Mouse (Mus musculus) hindbrain, embryonic 13.5 days (tissue): ENCODE data around the gene Six4. TPM values are rescaled to one million over a fixed set of nuclear protein-coding genes. Genes with fewer than 3 reads are reported as not detected.
A peak's percentile ranks its signal among the peaks of the same experiment; 100 is the strongest.
"Not testable (repeated sequence)": the region's sequence is repeated elsewhere in the genome, so short reads cannot be mapped to it uniquely, and the experiment has no call there.

ENCODE experiments used
- ATAC-seq: fragments of 200-750 bp; cut with Nextera tagmentation; 2 replicates; pipeline ENCODE4 v1.8.0; 2017; ENCODE audit warnings: moderate TSS enrichment; ENCODE audit not compliant: low FRiP score
- H3K27ac ChIP-seq: fragments of 300-500 bp; sonication (generic); 2 replicates; pipeline ENCODE4 v1.5.1; 2015; ENCODE audit warnings: inconsistent platforms, mild to moderate bottlenecking, moderate library complexity
- H3K27me3 ChIP-seq: fragments of 300-500 bp; sonication (generic); 2 replicates; pipeline ENCODE4 v1.6.1; 2015; ENCODE audit warnings: mild to moderate bottlenecking, inconsistent platforms
- H3K36me3 ChIP-seq: fragments of 300-500 bp; sonication (generic); 2 replicates; pipeline ENCODE4 v1.6.1; 2015; ENCODE audit warnings: mild to moderate bottlenecking, inconsistent platforms
- H3K4me1 ChIP-seq: fragments of 300-500 bp; sonication (generic); replicated peaks from 2 replicates; pipeline ENCODE4 v1.6.1; 2015; ENCODE audit warnings: inconsistent platforms
- H3K4me2 ChIP-seq: fragments of 300-500 bp; sonication (generic); 2 replicates; pipeline ENCODE4 v1.6.1; 2015; ENCODE audit warnings: inconsistent platforms, mild to moderate bottlenecking, moderate library complexity
- H3K4me3 ChIP-seq: fragments of 300-500 bp; sonication (generic); 2 replicates; pipeline ENCODE4 v1.5.1; 2015; ENCODE audit warnings: mild to moderate bottlenecking, inconsistent platforms
- H3K9ac ChIP-seq: fragments of 300-500 bp; sonication (generic); 2 replicates; pipeline ENCODE4 v1.6.1; 2015; ENCODE audit warnings: mild to moderate bottlenecking, inconsistent platforms
- H3K9me3 ChIP-seq: fragments of 300-500 bp; sonication (generic); 2 replicates; pipeline ENCODE4 v1.6.1; 2016; ENCODE audit warnings: inconsistent platforms
- WGBS: fragments of 180-500 bp; shearing (Covaris S2); methylation state at CpG from one replicate; pipeline ENCODE4 v1.1.7; 2015; 5-methylcytosine and 5-hydroxymethylcytosine counted together
- polyA plus RNA-seq: library from polyadenylated mRNA; unstranded; fragments of >200 nt; fragmentation: Nextera tagmentation; extraction: Ambion mirVana; gene quantifications from 2 replicates; pipeline ENCODE4 v1.2.1, GENCODE M21; 2015

Gene Six4
- polyA plus RNA-seq, 1 experiment from 2014 or later, result 0.69 TPM

DNA sequence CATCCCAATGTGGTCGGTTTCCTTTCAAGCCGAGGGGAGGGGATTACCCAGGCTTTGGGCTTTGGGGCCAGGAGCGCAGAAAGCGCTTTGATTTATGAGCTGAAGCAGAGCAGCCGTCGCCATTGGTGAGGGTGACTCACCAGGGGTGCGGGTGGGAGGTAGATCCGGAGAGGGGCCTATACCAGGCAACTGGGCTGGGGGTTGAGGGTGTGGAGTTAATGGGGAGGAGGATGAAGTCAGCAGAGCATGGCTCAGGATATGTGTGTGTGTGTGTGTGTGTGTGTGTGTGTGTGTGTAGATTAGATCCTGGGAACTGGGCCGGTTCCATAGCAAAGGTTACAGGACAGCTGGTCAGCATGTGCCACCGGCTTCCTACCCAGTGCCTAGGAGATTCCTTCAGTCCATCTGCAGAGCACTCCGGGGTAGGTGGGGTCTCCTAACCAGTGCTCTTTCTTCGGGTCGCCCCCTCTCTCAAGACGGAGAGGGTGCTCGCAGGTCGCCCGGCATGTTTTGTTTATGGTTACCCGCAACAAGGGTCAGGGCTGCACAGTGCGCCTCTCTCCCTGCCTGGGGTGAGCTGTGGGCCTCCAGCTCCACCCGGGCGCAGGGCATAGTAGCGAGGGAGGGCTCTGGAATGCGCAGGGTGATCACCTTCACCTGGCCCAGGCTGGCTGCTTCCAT is 2.7 kb downstream of the Six4 start:
- Histone ChIP-seq H3K9ac (peak overlapping the region; percentile 83), H3K36me3 (no peaks in the 10 kb centered on the region), H3K4me1 (peaks cover 29% of the 10 kb centered on the region), H3K4me3 (peak overlapping the region; percentile 74), H3K9me3 (no peaks in the 10 kb centered on the region), H3K27me3 (peaks cover 38% of the 10 kb centered on the region), H3K27ac (no peak overlapping the region), H3K4me2 (peak overlapping the region; percentile 99)
- no peak for ATAC-seq
- 3% methylated on average over 23 of the region's 23 CpGs for WGBS

DNA sequence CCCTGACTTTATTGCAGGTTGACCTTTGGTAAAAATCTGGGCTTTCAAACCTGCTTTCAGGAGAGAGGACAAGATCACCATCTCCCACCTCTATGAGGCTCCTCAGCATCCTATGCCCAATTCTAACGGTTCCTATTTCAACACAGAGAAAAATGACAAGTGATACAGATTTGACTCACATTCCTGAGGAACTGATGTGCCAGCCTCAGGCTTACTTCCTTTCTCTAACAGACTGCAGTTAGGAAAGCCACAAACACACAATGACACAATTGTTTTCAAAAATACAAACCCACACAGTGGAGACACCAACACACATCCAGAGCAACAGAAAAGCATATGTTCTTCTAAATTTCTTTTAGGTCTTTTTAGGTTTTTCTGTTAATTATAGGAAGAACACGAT is 5.4 kb downstream of the Six4 start:
- peaks cover 25% of the 10 kb centered on the region for H3K4me1 ChIP-seq
- H3K27ac ChIP-seq, result no peak overlapping the region
- no peak overlapping the region for H3K4me2 ChIP-seq
- no peak overlapping the region for H3K9ac ChIP-seq
- 88% methylated on average over 2 of the region's 2 CpGs for WGBS
- H3K36me3 ChIP-seq, result peaks cover 16% of the 10 kb centered on the region
- H3K4me3 ChIP-seq, result no peak overlapping the region
- ATAC-seq, result no peak
- peaks cover 4% of the 10 kb centered on the region; the same call in 1 of the 2 replicates for H3K9me3 ChIP-seq
- peaks cover 30% of the 10 kb centered on the region for H3K27me3 ChIP-seq

DNA sequence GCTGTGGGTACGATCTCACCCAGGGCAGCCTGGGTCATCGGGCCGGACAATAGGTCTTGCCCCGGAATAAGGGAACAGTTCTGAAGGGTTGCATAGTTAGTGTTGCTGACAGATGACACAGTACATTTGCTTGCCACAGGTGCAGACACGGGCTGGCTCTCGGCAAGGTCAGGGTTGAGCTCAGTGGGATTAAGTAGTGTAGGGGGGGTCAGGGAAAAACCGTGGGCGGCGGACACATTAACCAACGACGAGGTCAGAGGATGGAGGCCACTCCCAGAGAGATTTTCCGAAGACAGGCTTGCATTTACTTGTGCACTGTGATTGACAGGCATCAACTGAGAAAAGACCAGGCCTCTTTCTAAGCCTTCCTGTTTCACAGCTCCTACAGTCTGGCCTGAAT is 9.5 kb downstream of the Six4 start:
- peaks cover 16% of the 10 kb centered on the region for H3K36me3 ChIP-seq
- H3K4me3 ChIP-seq, result no peak overlapping the region
- 0 out of 2 replicates have a peak, but pooled peaks cover 3% of the 10 kb centered on the region for H3K27me3 ChIP-seq
- no peak overlapping the region for H3K9ac ChIP-seq
- ATAC-seq, result no peak
- H3K4me2 ChIP-seq, result no peak overlapping the region
- no peaks in the 10 kb centered on the region for H3K4me1 ChIP-seq
- no peak overlapping the region for H3K27ac ChIP-seq
- WGBS, result 89% methylated on average over 12 of the region's 12 CpGs
- H3K9me3 ChIP-seq, result peaks cover 4% of the 10 kb centered on the region; the same call in 1 of the 2 replicates

- no peak for ATAC-seq
- Histone ChIP-seq H3K4me2 (no peak overlapping the region), H3K4me1 (no peaks in the 10 kb centered on the region), H3K27ac (no peak overlapping the region), H3K9ac (no peak overlapping the region), H3K36me3 (peaks cover 8% of the 10 kb centered on the region), H3K9me3 (peaks cover 4% of the 10 kb centered on the region; the same call in 1 of the 2 replicates), H3K27me3 (no peaks in the 10 kb centered on the region), H3K4me3 (no peak overlapping the region)
- 92% methylated on average over 4 of the region's 4 CpGs for WGBS
Observed at GRCm38 (mm10) chr12:73098593-73098992, 14.7 kb downstream of the Six4 start.

- H3K27me3 ChIP-seq, H3K4me3 ChIP-seq, H3K4me1 ChIP-seq, ATAC-seq, H3K4me2 ChIP-seq, H3K27ac ChIP-seq, H3K9ac ChIP-seq, H3K36me3 ChIP-seq, H3K9me3 ChIP-seq: not testable (repeated sequence)
- WGBS, result 88% methylated on average over 5 of the region's 5 CpGs
Observed at GRCm38 (mm10) chr12:73096177-73096576, 17.1 kb downstream of the Six4 start.

DNA sequence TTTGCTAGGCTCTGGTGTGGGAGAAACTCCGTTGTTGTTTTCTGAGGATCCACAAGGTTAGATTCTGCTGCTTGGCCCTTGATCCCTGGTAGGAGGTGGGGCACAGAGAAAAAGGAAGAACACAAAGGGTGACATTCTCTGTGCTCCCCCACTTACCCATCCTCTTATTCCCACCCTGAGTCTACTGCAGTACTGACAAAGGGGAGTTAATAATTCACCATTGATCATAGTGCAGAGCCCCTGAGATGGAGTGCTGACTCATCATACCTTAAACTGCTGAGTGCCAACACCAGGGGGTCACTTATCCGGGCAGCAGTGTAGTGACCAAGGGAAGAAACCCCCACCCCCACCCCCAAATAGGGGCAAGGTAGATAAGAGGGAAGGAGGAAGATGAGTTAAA is 18.7 kb downstream of the Six4 start:
- Histone ChIP-seq H3K27me3 (no peaks in the 10 kb centered on the region), H3K27ac (no peak overlapping the region), H3K4me1 (no peaks in the 10 kb centered on the region), H3K9ac (no peak overlapping the region), H3K36me3 (no peaks in the 10 kb centered on the region), H3K4me2 (no peak overlapping the region), H3K9me3 (no peaks in the 10 kb centered on the region), H3K4me3 (no peak overlapping the region)
- ATAC-seq, result no peak
- 23% methylated on average over 2 of the region's 2 CpGs for WGBS

- H3K9ac ChIP-seq, result no peak overlapping the region
- no peaks in the 10 kb centered on the region for H3K36me3 ChIP-seq
- ATAC-seq, result no peak
- H3K4me2 ChIP-seq, result no peak overlapping the region
- no peaks in the 10 kb centered on the region for H3K4me1 ChIP-seq
- H3K27ac ChIP-seq, result no peak overlapping the region
- H3K27me3 ChIP-seq, result no peaks in the 10 kb centered on the region
- no peak overlapping the region for H3K4me3 ChIP-seq
- WGBS, result 78% methylated on average over 2 of the region's 2 CpGs
- no peaks in the 10 kb centered on the region for H3K9me3 ChIP-seq
Observed at GRCm38 (mm10) chr12:73094189-73094588, 19.1 kb downstream of the Six4 start.

DNA sequence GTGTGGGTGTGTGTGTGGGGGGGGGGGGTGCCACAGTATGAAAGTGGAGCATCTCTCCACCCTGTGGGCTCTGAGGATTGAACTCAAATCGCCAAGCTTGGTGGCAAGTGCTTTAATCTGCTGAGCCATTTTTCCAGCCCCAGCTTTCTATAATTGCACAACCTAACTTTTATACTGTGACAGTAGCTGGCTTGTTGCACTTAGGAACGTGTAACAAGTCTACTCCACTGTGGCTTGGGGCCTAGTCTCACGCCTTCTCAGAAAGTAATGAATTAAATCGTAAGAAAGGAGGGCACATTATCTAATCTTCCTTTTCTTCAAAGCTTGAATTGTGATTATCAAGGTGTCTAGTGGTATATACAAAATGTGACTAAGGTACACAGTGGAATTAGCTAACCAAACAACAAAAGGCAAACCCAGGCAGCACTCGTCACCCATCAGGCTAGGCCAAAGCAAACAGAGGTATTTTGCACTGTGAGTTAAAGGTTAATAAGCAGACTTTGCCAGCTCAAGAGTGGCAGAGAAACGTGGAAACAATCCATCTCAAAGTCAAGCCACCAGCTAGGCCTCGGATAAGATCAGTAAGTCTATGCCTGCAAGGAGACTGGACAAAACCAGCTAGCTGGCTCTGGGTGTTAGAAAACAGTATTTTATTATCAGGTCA is 22.5 kb downstream of the Six4 start:
- 84% methylated on average over 7 of the region's 7 CpGs for WGBS
- H3K4me3 ChIP-seq, result no peak overlapping the region
- no peak overlapping the region for H3K9ac ChIP-seq
- no peak overlapping the region for H3K4me2 ChIP-seq
- no peaks in the 10 kb centered on the region for H3K4me1 ChIP-seq
- H3K27ac ChIP-seq, result no peak overlapping the region
- no peaks in the 10 kb centered on the region for H3K36me3 ChIP-seq
- ATAC-seq, result no peak
- H3K27me3 ChIP-seq, result no peaks in the 10 kb centered on the region
- H3K9me3 ChIP-seq, result no peaks in the 10 kb centered on the region

GRCm38 (mm10) chr12:73088911-73089310 is 24.3 kb downstream of the Six4 start:
- ATAC-seq, result no peak
- no peaks in the 10 kb centered on the region for H3K27me3 ChIP-seq
- no peak overlapping the region for H3K4me3 ChIP-seq
- 67% methylated on average over 5 of the region's 5 CpGs for WGBS
- no peak overlapping the region for H3K27ac ChIP-seq
- H3K9ac ChIP-seq, result no peak overlapping the region
- no peaks in the 10 kb centered on the region for H3K36me3 ChIP-seq
- no peaks in the 10 kb centered on the region for H3K9me3 ChIP-seq
- no peak overlapping the region for H3K4me2 ChIP-seq
- H3K4me1 ChIP-seq, result no peaks in the 10 kb centered on the region

- H3K4me1 ChIP-seq, result no peaks in the 10 kb centered on the region
- H3K9me3 ChIP-seq, result no peaks in the 10 kb centered on the region
- no peaks in the 10 kb centered on the region for H3K27me3 ChIP-seq
- no peak overlapping the region for H3K9ac ChIP-seq
- no peak for ATAC-seq
- no peaks in the 10 kb centered on the region for H3K36me3 ChIP-seq
- WGBS, result 82% methylated on average over 5 of the region's 5 CpGs
- H3K4me3 ChIP-seq, result no peak overlapping the region
- H3K4me2 ChIP-seq, result no peak overlapping the region
- H3K27ac ChIP-seq, result no peak overlapping the region
Observed at GRCm38 (mm10) chr12:73088500-73088899, 24.8 kb downstream of the Six4 start.

GRCm38 (mm10) chr12:73087086-73087485 is 26.2 kb downstream of the Six4 start:
- Histone ChIP-seq H3K36me3 (no peaks in the 10 kb centered on the region), H3K4me3 (no peak overlapping the region), H3K9ac (no peak overlapping the region), H3K4me1 (no peaks in the 10 kb centered on the region), H3K9me3 (no peaks in the 10 kb centered on the region), H3K27me3 (no peaks in the 10 kb centered on the region), H3K4me2 (no peak overlapping the region), H3K27ac (no peak overlapping the region)
- 93% methylated on average over 7 of the region's 7 CpGs for WGBS
- ATAC-seq, result no peak

GRCm38 (mm10) chr12:73085739-73086630 is 27.3 kb downstream of the Six4 start:
- H3K27ac ChIP-seq, result no peak overlapping the region
- H3K4me2 ChIP-seq, result no peak overlapping the region
- no peaks in the 10 kb centered on the region for H3K36me3 ChIP-seq
- no peaks in the 10 kb centered on the region for H3K4me1 ChIP-seq
- 28% methylated on average over 11 of the region's 11 CpGs for WGBS
- H3K4me3 ChIP-seq, result no peak overlapping the region
- no peaks in the 10 kb centered on the region for H3K27me3 ChIP-seq
- no peaks in the 10 kb centered on the region for H3K9me3 ChIP-seq
- H3K9ac ChIP-seq, result no peak overlapping the region
- no peak for ATAC-seq
